Mouse (Mus musculus) skeletal muscle tissue, adult 2 months (tissue): ENCODE results near the gene Acer1.

Source experiments
- DNase-seq: peaks from one replicate; pipeline ENCODE4 v3.0.0-alpha.2; 2012; ENCODE audit warnings: low read depth, low spot score

Gene Acer1

DNA sequence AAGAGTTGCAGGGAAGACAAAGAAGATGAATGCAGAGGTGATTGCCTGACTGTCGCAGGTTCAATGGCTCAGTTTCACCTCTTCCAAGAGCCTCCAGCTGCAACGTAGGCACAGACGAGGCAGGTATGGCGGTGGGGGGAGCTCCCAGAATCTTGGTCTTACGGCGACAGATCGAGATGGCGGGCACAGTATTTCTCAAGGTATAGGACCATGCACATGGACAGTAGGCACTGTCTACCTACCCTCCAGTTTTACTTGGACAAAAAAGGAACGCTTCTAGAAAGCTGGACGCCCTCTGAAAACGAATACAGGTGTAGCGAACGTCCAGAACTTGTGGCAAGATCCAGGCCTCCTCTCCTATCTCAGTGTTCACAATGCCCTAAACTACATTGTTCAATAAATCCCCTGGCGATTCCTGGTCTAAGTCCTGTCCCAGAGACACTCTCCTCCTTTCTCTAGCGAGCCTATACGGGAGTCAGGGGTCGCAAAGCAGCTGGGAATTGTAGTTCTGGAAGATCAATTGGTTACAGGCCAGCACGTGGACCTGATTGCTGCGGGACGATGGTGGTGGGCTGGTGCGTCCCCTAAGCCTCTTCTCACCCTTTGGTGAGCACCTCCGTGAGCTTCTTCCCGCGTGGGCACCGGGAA lies 7.7 kb upstream of the Acer1 start:
- peak; percentile 69 for DNase-seq

DNA sequence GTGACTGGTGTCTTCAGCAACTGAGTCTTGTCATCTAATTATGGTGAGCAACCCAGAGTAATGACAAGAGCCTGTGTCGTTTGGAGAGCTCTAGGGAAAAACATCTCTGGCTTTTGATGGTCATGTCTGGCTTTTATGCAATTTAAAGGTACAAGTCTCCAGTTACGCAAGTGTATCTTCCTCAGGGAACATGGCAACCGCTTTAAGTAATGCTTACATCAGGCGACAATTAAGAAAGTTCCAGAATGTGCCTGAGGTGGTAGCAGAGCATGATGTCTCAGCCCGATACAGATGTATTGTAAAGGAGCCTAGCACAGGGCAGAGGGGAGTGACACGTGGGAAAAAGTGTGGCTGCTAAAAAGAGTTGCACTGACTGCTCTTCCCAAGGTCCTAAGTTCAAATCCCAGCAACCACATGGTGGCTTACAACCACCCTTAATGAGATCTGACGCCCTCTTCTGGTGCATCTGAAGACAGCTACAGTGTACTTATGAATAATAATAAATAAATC lies 7.0 kb upstream of the Acer1 start:
- no peak for DNase-seq

DNA sequence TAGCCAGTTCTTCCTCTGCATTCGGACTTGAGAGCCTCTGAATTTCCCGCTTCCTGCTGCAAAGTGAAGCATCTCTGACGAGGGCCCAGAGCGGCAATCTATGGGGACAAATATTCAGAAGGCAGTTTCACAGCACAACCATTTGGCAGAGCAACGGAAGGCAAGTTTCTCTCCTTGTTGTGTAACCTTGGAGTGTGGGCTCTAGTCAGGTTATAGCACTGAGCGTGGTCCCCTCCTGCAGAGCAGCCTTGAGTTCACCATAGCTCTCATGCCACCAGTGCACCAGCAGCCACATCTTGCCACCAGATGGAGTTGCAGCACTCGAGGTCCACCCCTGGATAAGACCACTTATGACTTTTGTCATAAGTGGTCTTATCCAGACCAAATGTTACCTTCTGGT lies 6.5 kb upstream of the Acer1 start:
- no peak for DNase-seq

DNA sequence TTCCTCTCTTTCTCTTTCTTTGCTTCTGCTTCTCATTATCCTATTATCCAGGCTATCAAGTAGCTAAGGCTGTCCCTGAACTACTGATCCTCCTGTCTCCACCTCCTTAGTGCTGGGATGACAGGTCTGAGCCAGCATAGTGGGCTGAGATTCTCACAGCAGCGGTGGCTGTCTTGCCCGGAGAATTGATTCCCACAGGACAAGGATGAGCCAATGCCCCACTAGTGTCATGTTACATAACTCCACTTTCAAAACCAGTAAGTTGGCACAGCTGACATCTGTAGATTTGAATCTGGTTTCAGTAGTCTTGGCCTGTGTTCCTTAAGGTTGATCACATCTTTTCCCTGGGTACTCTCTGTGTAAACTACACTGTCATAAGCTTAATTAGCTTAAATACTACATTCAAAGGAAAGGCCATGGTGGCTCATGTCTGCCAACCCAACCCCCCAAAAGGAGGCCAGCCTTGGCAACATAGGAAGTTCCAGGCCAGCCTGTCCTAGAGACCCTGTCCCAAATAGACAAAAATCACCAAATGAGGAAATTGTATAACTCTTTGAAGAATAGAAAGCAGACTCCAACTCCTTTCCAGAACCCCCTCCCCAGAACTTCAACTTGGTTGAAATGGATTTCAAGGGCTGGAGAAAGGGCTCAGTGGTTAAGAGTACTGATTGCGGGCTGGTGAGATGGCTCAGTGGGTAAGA lies 4.3 kb upstream of the Acer1 start:
- no peak for DNase-seq

DNA sequence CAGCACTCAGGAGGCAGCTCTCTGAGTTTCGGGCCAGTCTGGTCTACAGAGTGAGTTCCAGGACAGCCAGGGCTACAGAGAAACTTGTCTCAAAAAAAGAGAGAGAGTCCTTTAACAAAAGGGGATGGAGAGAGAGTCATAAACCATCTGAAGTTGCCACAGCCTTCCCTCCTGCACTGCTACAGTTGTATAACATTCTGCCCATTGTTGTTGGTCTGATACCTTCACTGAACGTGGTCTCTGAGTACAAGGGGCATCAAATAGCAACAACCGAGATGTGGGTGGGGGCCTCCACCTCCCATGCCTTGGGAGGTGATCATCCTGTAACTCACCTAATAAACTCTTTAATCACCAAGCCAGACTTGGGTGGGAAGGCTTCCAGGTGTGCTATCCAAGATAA lies 3.7 kb upstream of the Acer1 start:
- no peak for DNase-seq

DNA sequence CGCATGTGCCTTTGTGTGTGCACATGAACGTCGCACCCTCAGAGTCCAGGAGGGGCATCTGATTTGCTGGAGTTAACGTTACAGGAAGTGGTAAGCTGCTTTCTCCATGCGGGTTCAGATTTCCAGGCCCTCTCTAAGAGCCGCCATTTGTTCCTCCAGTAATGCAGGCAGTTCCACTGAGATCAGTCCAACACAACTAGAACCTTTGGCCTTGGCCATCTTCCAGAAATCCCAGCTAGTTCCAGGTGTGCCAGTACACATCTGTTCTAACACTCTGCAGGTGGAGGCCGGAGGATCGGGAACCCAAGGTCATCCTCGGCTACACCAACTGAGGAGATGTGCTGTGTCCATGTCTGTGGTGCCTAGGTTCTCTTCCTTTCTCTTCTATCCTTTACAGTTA lies 3.0 kb upstream of the Acer1 start:
- no peak for DNase-seq

DNA sequence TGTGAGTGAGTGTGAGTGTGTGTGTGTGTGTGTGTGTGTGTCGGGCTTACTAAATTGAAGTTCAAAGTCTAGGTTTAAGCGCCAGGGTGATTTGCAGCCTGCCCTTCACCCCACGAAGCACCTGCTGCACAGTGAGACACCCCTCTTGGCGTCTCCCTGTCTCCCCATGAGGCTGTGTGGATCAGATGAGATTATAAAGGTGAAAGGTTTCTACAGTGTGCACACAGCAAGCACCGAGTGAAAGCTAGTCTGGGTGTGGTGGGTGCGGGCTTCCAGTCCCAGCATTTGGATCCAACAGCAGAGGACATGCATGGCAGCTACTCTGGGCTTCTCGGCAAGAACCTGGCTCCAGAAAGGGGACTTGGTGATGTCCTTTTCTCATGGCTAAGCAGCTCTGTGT lies 877 bp downstream of the Acer1 start:
- DNase-seq: no peak

DNA sequence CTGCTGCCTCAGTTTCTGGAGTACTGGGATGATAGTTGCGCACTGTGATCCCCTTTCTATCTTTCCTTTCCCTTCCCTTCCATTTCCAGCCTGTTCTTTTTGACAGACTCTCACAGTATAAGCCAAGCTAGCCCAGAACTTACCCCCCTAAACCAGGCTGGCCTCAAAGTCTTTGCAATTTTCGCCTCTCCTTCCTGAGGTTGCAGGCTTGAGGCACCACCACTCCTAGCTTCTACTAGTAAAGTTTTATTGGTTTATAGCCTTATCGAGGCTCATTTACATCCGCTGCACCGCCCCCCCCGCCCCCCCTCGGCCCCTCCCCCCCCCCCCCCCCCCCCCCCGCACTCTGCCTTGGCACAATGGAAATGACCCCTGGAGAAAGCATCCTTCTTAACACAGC lies 2.4 kb downstream of the Acer1 start:
- DNase-seq: no peak

DNA sequence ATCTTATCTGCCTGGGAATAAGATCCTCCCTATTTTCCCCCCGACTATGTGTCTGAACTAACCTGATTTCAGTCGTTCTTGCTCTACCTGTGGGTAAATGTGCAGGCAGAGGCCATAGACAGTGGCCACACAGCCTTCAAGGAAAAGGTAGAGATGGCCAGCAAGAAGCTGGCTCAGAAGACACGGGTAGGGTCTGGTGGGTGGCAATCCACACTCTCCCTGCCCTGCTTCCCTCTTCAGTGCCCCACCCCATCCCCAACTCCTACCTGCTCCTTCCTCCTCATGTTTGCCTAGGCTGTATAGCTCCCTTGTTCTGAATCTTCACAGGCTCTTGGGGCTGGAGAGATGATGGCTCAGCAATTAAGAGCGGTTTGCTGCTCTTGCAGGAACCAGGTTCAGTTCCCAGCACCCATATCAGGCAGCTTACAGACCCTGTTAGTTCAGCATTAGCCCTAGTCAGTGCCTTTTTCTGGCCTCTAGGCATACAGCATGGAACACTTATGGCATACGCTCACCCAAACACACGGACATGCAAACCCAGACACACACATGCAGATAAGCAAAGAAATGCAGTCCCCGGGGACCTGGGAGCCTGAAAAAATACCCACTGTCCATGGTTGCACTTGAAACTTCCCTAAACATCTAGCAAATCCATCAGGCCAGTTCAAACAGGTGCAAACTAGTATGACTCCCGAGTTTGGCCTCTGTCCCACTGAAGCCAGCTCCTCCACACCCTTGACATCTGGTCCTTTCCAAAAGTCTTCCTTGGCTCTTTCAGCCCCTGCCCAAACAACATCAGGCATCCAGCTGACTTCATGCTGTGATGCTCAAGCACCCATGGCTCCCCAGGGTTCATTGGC lies 5.2 kb downstream of the Acer1 start:
- DNase-seq: no peak

DNA sequence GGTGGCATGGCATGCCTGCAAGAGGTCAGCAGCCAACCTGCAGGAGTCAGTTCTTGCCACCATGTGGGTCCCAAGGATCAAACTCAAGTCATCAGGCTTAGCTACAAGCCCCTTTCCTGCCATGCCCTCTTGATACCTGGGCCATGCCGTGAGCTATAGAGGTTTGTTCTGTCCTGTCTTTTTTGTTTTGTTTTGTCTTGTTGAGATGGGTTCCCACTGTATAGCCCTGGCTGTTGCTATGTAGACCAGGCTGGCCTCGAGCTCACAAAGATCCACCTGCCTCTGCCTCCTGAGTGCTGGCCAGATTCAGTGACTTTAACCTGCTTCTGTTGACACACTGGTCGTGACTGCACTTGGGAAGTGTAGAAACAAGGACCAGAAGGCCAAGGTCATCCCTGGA lies 6.5 kb downstream of the Acer1 start:
- no peak for DNase-seq

DNA sequence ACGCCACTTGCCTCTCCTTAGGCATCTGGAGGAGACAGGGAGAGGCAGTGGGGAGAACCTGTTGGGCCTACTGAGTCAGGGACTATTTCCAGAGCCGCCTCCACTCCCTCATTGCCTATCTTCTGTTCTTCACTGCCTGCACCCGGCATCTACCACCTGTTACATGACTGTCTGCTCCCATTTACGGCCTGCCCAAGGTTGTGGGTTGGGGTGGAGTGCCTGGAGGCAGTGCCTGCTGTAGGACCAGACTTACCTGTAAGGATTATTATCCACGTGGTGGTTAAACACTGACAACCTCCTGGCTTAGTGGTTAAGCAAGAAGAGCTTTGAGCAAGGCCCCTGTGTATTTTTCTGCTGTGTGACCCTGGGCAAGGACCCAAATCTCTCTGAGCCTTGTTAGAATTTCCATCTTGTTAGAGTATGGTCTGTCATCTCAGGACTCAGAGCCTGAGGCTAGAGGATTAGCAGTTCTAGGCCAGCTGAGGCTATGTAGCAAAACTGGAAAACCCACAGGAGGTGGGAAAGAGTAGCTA lies 7.2 kb downstream of the Acer1 start:
- no peak for DNase-seq

DNA sequence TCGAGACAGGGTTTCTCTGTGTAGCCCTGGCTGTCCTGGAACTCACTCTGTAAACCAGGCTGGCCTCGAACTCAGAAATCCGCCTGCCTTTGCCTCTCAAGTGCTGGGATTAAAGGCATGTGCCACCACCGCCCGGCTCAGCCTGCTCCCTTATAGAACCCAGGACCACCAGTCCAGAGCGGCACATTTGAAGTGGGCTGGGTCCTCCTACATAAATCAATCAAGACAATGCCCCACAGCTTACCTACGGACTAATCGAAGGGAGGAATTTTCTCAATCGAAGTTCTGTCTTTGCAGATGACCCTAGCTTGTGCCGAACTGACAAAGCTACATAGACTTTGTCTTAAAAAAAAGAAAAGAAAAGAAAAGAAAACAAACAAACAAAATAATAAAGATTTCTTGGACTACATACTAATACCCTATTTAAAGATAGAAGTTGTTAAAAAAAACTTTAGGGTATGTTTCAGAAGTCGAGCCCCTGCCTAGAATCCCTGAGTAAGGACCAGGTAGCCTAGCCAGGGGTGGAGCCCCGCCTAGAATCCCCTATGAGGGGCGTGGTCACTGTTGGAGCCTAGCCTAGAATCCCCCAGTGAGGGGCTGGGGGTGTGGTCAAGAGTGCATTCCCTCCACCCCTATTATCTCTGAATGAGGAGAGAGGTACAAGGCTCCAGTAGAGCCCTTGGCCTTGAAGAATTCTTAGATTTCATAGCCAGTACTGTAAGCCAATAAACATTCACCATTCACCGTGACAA lies 7.8 kb downstream of the Acer1 start:
- DNase-seq: no peak

DNA sequence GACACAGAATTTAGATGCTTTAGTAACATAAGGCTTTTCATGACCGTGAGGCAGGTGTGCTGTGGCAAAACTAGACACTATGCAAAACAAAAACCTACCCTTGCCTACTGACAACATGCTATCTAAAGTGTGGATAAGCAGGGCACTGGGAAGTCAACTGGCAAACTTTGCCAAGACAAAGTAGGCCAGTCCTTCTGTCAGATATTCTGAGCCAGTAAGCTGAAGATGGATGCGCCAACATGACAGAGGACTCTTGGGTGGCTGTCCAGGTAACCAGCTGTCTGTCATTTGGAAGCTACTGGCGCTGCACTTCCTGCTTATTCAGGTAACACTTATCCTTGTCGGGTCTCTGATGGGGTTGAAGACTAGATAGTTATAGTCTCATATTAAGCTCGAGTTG lies 11.8 kb downstream of the Acer1 start:
- DNase-seq: no peak

DNA sequence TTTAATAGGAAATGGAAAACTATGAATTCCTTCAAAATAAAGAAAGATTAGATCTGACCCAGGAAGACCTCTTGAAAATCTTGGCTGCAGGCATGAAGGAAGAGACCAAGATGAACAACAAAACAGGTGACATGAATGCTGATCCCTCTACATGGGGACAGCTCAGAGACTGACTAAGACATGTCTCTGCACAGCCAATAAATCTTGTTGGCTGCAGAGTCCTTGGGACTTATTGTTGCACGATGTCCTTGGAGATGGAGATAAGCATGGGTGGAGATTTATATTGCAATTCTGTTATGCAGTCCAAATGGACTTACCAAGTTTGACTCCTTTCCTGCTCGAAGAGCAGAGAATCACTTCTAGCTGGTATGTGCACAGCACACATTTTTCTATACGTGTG lies 12.6 kb downstream of the Acer1 start:
- no peak for DNase-seq

DNA sequence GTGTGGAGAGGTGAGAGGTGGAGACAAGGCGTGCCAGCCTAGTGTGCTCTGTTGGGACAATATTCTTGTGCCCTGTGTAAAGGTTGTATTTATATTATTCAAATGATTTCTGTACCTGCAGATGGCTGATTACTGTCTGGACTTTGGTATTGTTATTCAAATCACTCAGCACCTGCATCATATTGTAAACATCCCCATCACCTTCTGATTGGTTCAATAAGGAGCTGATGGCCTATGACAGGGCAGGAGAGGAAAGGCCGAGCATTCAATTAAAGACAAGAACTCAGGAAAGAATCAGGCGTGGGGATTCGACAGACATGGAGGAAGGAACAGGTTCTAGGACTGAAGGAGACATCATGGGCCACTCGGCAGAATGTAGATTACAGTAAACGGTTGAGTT lies 18.3 kb downstream of the Acer1 start:
- no peak for DNase-seq

DNA sequence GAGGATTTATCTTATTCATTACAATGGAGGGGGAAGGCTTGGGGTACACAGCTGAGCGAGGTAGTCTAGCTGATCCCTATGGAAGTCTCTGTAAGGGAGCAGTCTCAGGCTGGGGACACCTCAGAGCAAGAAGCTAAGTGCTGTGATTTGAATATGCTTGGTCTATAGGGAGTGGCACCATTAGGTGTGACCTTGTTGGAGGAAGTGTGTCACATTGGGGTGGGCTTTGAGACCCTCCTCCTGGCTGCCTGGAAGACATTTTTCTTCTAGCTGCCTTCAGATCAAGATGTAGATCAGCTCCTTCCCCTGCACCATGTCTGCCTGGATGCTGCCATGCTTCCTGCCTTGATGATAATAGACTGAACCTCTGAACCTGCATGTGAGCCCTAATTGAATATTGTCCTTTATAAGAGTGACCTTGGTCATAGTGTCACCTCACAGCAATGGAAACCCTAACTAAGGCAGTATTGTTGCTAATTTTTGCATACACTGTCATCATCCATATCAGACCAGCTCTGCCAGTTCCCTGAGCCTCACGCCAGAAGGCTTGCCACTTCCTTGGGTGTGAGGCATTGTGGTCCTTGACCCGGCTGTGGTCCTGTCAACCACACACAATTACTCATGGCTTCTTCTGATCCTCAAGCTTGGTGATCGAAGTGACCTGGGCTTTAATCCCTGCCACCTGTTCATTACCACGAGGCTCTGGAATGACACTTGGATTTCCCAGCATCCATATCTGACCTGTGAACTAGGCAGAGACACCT lies 19.1 kb downstream of the Acer1 start:
- no peak for DNase-seq

DNA sequence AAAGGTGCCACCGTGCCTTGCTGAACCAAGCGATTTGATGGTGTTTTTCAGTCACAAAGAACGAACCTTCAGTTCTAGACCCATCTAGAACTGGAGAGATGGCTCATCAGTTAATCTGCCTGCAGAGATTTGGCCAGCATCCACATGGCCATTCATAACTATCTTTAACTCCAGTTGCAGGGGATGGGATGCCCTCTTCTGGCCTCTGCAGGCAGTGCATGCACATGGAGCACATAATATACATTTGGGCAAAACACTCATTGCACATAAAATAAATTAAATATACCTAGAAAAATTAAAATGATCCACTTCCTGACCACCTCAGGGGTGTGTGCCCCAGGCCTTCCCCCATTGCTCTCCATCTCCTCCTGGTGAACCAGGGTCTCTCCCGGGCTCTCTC lies 20.0 kb downstream of the Acer1 start:
- DNase-seq: no peak

DNA sequence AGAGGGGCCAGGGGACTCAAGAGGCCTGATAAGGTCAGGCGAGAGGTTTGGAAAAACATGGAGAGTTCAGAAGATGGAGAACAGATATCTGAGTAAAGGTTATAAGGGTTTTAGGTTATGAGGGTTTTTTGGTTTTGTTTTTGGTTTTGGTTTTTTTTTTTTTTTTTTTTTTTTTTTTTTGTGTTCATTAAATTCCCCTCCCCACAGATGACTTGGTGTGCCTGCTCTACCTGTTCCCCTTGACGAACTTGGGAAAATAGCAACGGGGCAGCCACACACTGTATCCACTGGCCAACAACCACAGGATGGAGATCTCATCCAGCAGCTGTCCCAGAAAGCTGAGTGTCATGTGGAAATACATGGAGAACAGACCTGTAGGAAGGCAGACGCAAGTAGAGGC lies 23.3 kb downstream of the Acer1 start:
- no peak for DNase-seq

DNA sequence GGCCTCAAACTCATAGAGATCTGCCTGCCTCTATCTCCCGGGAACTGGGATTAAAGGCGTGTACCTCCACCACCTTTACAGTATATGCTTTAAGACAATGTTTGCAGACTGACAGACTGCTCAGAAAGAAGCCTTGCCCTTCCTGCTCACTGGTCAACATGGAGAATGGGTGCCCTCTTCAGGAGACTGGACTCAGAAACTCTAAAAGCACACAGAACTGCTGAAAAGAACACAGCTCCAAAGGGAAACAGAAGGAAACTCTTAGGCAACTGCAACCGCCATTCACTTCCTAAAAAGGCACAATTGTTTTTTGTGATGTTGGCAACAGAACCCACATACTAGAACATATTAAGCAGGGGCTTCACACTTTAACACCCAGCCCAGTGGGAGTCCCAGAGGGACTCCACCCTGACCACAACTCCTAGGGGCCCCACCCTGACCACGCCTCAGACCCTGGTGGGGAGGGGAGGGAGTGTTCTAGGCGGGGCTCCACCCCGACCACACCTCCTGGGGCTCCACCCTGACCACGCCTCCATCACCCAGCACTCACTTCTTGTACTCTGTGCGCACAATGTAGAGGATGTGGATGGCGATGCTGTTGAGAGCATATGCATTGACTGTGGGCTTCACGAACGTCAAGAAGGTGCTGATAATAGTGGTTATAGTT lies 24.0 kb downstream of the Acer1 start:
- DNase-seq: peak; percentile 7

DNA sequence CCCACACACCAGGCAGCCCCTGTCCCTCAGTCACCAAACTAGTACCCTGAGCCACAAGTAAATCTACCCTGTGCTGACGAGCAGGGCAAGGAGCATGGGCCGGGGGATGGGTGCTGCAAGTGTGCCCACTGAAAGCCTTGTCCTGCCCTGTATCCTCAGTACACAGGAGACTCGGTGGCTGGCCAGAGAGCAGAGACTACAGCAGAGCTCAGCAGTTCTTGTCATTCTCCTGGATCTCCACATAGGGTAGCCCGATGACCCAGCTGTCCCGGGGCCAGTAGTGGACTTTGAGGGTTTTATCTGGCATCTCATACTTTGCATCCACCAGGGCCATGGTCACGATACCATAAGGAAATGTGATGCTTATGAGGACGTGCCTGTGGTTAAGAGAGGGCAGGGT lies 27.1 kb downstream of the Acer1 start:
- DNase-seq: no peak
